Mouse (Mus musculus): Measurements from ENCODE around the gene Ect2. TPM values are rescaled to one million over a fixed set of nuclear protein-coding genes. Genes with fewer than 3 reads are reported as not detected.

Gene Ect2
- polyA plus RNA-seq, 1 experiment from 2014 or later = 78.9 TPM

GRCm38 (mm10) chr3:27165481-27166065 lies 11.9 kb upstream of the Ect2 start:
- no peaks in the 10 kb centered on the region for H3K4me1 ChIP-seq (ENCODE audit: control insufficient read depth, insufficient read depth, low read length)
- H3K4me2 ChIP-seq (ENCODE audit: low read depth, severe bottlenecking) = no peak overlapping the region
- no peak for ATAC-seq (ENCODE audit: insufficient number of reproducible peaks, low FRiP score, low TSS enrichment, low read depth)
- DNase-seq (ENCODE audit: low spot score) = no peak
- H3K36me3 ChIP-seq (ENCODE audit: control insufficient read depth, insufficient read depth, low read length) = no peaks in the 10 kb centered on the region
- H3K9ac ChIP-seq (ENCODE audit: low read length) = no peak overlapping the region
- H3K27me3 ChIP-seq (ENCODE audit: control insufficient read depth, insufficient read depth, low read length) = no peaks in the 10 kb centered on the region
- H3K4me3 ChIP-seq (ENCODE audit: low read depth, low read length) = no peak overlapping the region
- H3K9me3 ChIP-seq (ENCODE audit: control insufficient read depth, low read length) = no peaks in the 10 kb centered on the region
- no peak overlapping the region for H3K27ac ChIP-seq (replicated peaks; ENCODE audit: low read depth, low read length)
- 79% methylated on average over 3 of the region's 3 CpGs for WGBS

GRCm38 (mm10) chr3:27162410-27162804 lies 8.7 kb upstream of the Ect2 start:
- ATAC-seq (ENCODE audit: insufficient number of reproducible peaks, low FRiP score, low TSS enrichment, low read depth) = no peak
- WGBS = 66% methylated on average over 2 of the region's 2 CpGs
- Histone ChIP-seq H3K9me3 (ENCODE audit: control insufficient read depth, low read length) (no peaks in the 10 kb centered on the region), H3K4me3 (ENCODE audit: low read depth, low read length) (no peak overlapping the region), H3K36me3 (ENCODE audit: control insufficient read depth, insufficient read depth, low read length) (no peaks in the 10 kb centered on the region), H3K27ac (replicated peaks; ENCODE audit: low read depth, low read length) (no peak overlapping the region), H3K27me3 (ENCODE audit: control insufficient read depth, insufficient read depth, low read length) (no peaks in the 10 kb centered on the region), H3K9ac (ENCODE audit: low read length) (no peak overlapping the region), H3K4me1 (ENCODE audit: control insufficient read depth, insufficient read depth, low read length) (no peaks in the 10 kb centered on the region), H3K4me2 (ENCODE audit: low read depth, severe bottlenecking) (no peak overlapping the region)
- no peak for DNase-seq (ENCODE audit: low spot score)

- no peak overlapping the region for H3K27ac ChIP-seq (replicated peaks; ENCODE audit: low read depth, low read length)
- no peak overlapping the region for H3K4me2 ChIP-seq (ENCODE audit: low read depth, severe bottlenecking)
- H3K9ac ChIP-seq (ENCODE audit: low read length) = no peak overlapping the region
- H3K4me1 ChIP-seq (ENCODE audit: control insufficient read depth, insufficient read depth, low read length) = no peaks in the 10 kb centered on the region
- H3K4me3 ChIP-seq (ENCODE audit: low read depth, low read length) = no peak overlapping the region
- H3K36me3 ChIP-seq (ENCODE audit: control insufficient read depth, insufficient read depth, low read length) = no peaks in the 10 kb centered on the region
- H3K9me3 ChIP-seq (ENCODE audit: control insufficient read depth, low read length) = no peaks in the 10 kb centered on the region
- ATAC-seq (ENCODE audit: insufficient number of reproducible peaks, low FRiP score, low TSS enrichment, low read depth) (no peak), DNase-seq (ENCODE audit: low spot score) (no peak)
- H3K27me3 ChIP-seq (ENCODE audit: control insufficient read depth, insufficient read depth, low read length) = no peaks in the 10 kb centered on the region
- WGBS = 87% methylated on average over 6 of the region's 6 CpGs
Measured at GRCm38 (mm10) chr3:27161645-27162409, 8.1 kb upstream of the Ect2 start.

- H3K4me1 ChIP-seq (ENCODE audit: control insufficient read depth, insufficient read depth, low read length) = no peaks in the 10 kb centered on the region
- no peak overlapping the region for H3K9ac ChIP-seq (ENCODE audit: low read length)
- H3K4me2 ChIP-seq (ENCODE audit: low read depth, severe bottlenecking) = no peak overlapping the region
- no peak overlapping the region for H3K27ac ChIP-seq (replicated peaks; ENCODE audit: low read depth, low read length)
- no peaks in the 10 kb centered on the region for H3K9me3 ChIP-seq (ENCODE audit: control insufficient read depth, low read length)
- H3K27me3 ChIP-seq (ENCODE audit: control insufficient read depth, insufficient read depth, low read length) = no peaks in the 10 kb centered on the region
- whole genome bisulfite sequencing = 60% methylated on average over 4 of the region's 4 CpGs
- no peak for DNase-seq (ENCODE audit: low spot score)
- no peaks in the 10 kb centered on the region for H3K36me3 ChIP-seq (ENCODE audit: control insufficient read depth, insufficient read depth, low read length)
- no peak for ATAC-seq (ENCODE audit: insufficient number of reproducible peaks, low FRiP score, low TSS enrichment, low read depth)
- H3K4me3 ChIP-seq (ENCODE audit: low read depth, low read length) = no peak overlapping the region
Measured at GRCm38 (mm10) chr3:27158910-27159309, 5.2 kb upstream of the Ect2 start.

- no peaks in the 10 kb centered on the region for H3K9me3 ChIP-seq (ENCODE audit: control insufficient read depth, low read length)
- H3K4me2 ChIP-seq (ENCODE audit: low read depth, severe bottlenecking) = no peak overlapping the region
- ATAC-seq (ENCODE audit: insufficient number of reproducible peaks, low FRiP score, low TSS enrichment, low read depth) = no peak
- no peaks in the 10 kb centered on the region for H3K36me3 ChIP-seq (ENCODE audit: control insufficient read depth, insufficient read depth, low read length)
- peaks cover 7% of the 10 kb centered on the region for H3K4me1 ChIP-seq (ENCODE audit: control insufficient read depth, insufficient read depth, low read length)
- 51% methylated on average over 3 of the region's 3 CpGs for WGBS
- no peak overlapping the region for H3K27ac ChIP-seq (replicated peaks; ENCODE audit: low read depth, low read length)
- H3K9ac ChIP-seq (ENCODE audit: low read length) = no peak overlapping the region
- no peaks in the 10 kb centered on the region for H3K27me3 ChIP-seq (ENCODE audit: control insufficient read depth, insufficient read depth, low read length)
- no peak for DNase-seq (ENCODE audit: low spot score)
- no peak overlapping the region for H3K4me3 ChIP-seq (ENCODE audit: low read depth, low read length)
Measured at GRCm38 (mm10) chr3:27156594-27156949, 2.9 kb upstream of the Ect2 start.

- Histone ChIP-seq H3K4me3 (ENCODE audit: low read depth, low read length) (no peak overlapping the region), H3K4me1 (ENCODE audit: control insufficient read depth, insufficient read depth, low read length) (peaks cover 7% of the 10 kb centered on the region), H3K4me2 (ENCODE audit: low read depth, severe bottlenecking) (no peak overlapping the region), H3K27me3 (ENCODE audit: control insufficient read depth, insufficient read depth, low read length) (no peaks in the 10 kb centered on the region), H3K9ac (ENCODE audit: low read length) (no peak overlapping the region), H3K27ac (replicated peaks; ENCODE audit: low read depth, low read length) (no peak overlapping the region), H3K9me3 (ENCODE audit: control insufficient read depth, low read length) (no peaks in the 10 kb centered on the region), H3K36me3 (ENCODE audit: control insufficient read depth, insufficient read depth, low read length) (no peaks in the 10 kb centered on the region)
- WGBS = 77% methylated on average over 9 of the region's 9 CpGs
- ATAC-seq (ENCODE audit: insufficient number of reproducible peaks, low FRiP score, low TSS enrichment, low read depth) (no peak), DNase-seq (ENCODE audit: low spot score) (no peak)
Measured at GRCm38 (mm10) chr3:27155856-27156593, 2.3 kb upstream of the Ect2 start.

GRCm38 (mm10) chr3:27155051-27155855 lies 1.6 kb upstream of the Ect2 start:
- Histone ChIP-seq H3K4me2 (ENCODE audit: low read depth, severe bottlenecking) (no peak overlapping the region), H3K27ac (replicated peaks; ENCODE audit: low read depth, low read length) (no peak overlapping the region), H3K36me3 (ENCODE audit: control insufficient read depth, insufficient read depth, low read length) (no peaks in the 10 kb centered on the region), H3K9ac (ENCODE audit: low read length) (no peak overlapping the region), H3K27me3 (ENCODE audit: control insufficient read depth, insufficient read depth, low read length) (no peaks in the 10 kb centered on the region), H3K4me3 (ENCODE audit: low read depth, low read length) (no peak overlapping the region), H3K4me1 (ENCODE audit: control insufficient read depth, insufficient read depth, low read length) (peaks cover 7% of the 10 kb centered on the region), H3K9me3 (ENCODE audit: control insufficient read depth, low read length) (no peaks in the 10 kb centered on the region)
- DNase-seq (ENCODE audit: low spot score) = peak; percentile 40
- 23% methylated on average over 6 of the region's 6 CpGs for whole genome bisulfite sequencing
- ATAC-seq (ENCODE audit: insufficient number of reproducible peaks, low FRiP score, low TSS enrichment, low read depth) = no peak

GRCm38 (mm10) chr3:27154280-27154679 lies 602 bp upstream of the Ect2 start:
- DNase-seq (ENCODE audit: low spot score) (no peak), ATAC-seq (ENCODE audit: insufficient number of reproducible peaks, low FRiP score, low TSS enrichment, low read depth) (no peak)
- no peaks in the 10 kb centered on the region for H3K9me3 ChIP-seq (ENCODE audit: control insufficient read depth, low read length)
- H3K4me1 ChIP-seq (ENCODE audit: control insufficient read depth, insufficient read depth, low read length) = peaks cover 7% of the 10 kb centered on the region
- H3K4me2 ChIP-seq (ENCODE audit: low read depth, severe bottlenecking) = peak overlapping the region; percentile 33
- H3K4me3 ChIP-seq (ENCODE audit: low read depth, low read length) = peak overlapping the region; percentile 69
- H3K36me3 ChIP-seq (ENCODE audit: control insufficient read depth, insufficient read depth, low read length) = peaks cover 3% of the 10 kb centered on the region; the same call in 1 of the 2 replicates
- H3K27me3 ChIP-seq (ENCODE audit: control insufficient read depth, insufficient read depth, low read length) = no peaks in the 10 kb centered on the region
- peak overlapping the region; percentile 33; the same call in 1 of the 2 replicates for H3K27ac ChIP-seq (replicated peaks; ENCODE audit: low read depth, low read length)
- H3K9ac ChIP-seq (ENCODE audit: low read length) = 0 out of 2 replicates have a peak overlapping the region, but pooled peaks have one; percentile 23
- 72% methylated on average over 2 of the region's 2 CpGs for WGBS

All from limb, embryonic 11.5 days (tissue).